Mouse (Mus musculus) frontal cortex, adult 2 months (tissue): ENCODE measurements around the gene Nfkb2. TPM values are rescaled to one million over a fixed set of nuclear protein-coding genes. Genes with fewer than 3 reads are reported as not detected.

Experiments
- DNase-seq, 2 experiments: peaks; one replicate each; pipeline ENCODE4 v3.0.0; 2022; ENCODE audit warnings: low spot score in 1 of 2; ENCODE audit errors: extremely low spot score in 1 of 2
- polyA plus RNA-seq: library from polyadenylated mRNA; depleted of rRNA; stranded (reverse); fragments of >200 nt; gene quantifications from 2 replicates; pipeline ENCODE4 v1.2.3, GENCODE M21; 2012

Gene Nfkb2
- polyA plus RNA-seq, 1 experiment, result 3.1 TPM

DNA sequence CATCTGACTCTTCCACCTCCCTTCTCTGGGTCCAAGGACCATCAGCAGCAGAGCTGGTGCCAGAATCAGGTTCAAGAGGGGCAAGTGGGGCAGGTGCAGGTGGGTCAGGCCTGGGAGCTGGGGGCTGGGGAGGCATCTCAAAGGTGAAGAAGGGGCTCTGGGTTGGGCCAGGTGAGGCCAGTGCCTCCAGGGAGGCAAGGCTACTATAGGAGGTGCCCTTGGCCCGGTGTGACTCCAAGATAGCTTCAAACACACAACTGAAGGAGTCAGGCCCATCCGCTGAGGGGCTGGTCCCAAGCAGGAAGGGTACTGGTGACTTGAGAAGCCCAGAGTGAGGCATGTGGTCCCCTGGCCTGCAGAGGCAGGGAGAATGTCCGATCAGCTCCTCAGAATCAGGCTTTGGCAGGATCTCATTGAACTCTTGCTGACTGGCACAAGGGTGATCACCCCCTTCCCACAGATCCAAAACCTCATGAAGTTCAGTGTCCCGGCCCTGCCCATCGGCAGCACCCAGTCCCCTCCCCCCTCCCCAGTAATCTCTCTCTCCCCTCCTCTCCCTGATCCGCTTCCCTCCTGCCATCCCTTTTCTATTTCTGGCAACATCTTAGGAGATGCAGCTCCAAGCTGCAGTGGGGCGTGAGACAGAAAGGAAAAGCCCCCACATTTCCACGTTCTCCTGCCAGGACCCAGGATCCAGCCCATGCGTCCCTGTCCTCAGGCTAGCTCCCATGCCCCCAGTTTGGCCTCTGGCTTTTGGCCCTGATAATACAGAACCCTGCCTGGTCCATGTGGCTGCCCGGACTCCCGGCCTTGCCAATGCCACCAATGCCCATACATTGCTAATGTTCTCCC lies 18.2 kb downstream of the Nfkb2 start:
- DNase-seq, result no peak

DNA sequence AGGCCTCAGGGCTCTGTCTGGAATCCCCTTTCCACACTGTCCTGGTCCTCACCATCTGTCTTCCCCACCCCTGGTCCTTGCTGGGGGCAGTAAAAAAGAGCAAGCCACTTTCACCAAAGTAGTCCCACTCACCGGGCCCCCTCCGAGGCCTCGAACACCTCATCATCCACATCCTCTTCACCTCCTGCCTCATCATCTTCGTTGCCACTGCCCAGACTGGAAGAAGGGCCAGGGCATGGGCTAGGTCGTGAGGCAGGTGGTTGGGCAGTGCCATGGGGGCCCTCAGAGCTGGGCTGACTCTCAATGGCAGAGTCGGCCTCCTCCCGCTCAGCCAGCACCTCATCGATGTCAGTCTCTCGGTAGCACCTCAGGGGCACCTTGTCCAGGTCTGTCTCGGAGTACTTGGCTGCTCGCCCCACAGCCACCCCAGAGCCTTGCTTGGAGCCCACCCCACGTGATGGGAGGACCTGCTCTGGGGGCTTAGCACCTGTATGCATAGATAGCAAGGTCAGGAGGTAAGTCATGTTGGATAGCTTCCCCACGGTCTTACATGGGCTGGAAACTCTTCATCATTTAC lies 19.0 kb downstream of the Nfkb2 start:
- DNase-seq, result no peak

DNA sequence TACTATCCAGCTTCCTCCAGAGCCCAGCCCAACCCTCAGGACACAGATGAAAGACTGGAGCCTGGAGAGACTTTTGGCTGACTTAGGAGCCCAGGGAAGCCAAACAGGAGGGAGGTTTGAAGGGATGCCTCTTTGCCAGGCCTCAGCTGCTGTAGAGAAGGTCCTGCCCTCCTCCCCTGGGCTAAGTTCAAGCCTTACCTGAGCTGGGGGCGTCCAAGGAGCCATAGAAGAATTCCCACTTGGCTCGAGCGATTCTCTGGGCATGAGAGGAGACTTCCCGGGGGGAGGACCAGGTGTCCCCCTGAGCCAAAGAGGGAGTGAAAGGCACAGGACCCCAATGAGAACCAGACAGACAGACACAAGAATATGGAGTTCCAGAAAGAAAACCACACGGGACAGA lies 19.6 kb downstream of the Nfkb2 start:
- no peak for DNase-seq

DNA sequence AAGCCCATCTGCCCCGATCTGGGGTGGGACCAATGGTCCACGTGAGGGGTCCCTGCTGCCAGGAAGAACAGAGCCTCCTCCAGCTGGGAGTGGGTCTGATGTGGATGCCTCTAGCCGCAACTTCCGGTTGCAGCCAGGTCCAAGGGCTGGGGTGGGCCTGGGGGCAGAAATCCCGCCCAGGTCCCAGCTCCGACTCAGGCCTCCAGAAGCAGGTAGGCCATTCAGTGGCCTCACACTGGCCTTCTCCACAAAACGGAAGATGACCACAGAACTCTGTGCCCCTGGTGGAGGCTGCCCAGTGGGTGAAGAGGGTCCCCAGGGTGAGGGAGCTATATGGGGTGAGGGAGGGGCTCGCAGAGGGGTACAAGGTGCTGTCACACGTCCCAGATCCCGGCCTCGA lies 20.2 kb downstream of the Nfkb2 start:
- DNase-seq, result no peak

DNA sequence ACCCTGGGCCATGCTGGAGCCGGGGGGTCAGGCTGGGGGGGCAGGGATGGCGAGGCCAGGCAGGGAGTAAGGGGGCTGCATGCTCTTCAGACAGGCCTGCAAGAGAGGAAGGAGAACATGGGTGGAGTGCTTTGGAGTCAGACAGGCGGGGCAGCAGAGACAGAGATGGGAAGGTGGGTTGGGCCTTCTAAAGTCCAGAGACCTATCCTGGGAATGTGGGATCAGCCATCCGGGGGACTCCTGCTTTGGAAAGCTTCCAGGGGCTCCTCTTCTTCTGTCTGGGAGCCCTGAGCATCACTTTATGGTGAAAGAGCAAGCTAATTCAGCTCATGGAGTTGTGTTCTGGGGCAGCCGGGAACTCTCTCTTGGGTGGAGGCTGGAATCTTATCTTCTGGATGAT lies 20.8 kb downstream of the Nfkb2 start:
- no peak for DNase-seq

DNA sequence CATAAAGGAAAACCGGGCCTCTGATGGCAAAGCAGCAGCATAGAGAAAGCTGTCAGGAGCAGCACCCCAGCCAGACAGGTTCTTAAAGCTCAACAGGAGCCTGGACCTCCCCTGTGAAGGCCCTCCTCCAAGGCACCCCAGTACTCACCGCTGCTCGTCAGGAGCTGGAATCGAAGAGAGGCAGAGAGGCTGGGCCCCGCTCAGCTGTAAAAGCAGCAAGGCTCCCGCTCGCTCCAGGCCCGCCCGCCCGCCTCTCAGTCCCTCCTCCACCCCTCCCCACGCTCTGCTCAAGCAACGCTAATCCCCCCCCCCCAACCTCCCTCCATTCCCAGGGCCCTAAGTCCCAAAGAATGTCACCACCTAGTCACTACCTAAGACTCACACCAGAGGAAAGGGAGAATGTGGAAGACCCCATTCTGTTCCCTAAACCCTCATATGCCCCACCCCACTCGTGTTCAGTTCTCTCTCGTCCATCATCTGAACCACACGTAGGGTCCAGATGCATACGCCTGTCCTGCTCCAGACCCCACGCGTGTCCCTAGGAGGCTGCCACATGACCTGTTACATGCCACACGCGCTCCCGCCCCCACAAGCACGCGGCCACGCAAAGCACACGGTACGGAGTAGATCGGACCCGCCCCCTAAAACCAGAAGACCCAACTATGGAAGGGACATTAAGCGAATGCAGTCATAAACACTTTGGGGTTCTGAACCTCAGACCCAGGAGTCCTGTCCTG lies 22.1 kb downstream of the Nfkb2 start:
- DNase-seq, result no peak

DNA sequence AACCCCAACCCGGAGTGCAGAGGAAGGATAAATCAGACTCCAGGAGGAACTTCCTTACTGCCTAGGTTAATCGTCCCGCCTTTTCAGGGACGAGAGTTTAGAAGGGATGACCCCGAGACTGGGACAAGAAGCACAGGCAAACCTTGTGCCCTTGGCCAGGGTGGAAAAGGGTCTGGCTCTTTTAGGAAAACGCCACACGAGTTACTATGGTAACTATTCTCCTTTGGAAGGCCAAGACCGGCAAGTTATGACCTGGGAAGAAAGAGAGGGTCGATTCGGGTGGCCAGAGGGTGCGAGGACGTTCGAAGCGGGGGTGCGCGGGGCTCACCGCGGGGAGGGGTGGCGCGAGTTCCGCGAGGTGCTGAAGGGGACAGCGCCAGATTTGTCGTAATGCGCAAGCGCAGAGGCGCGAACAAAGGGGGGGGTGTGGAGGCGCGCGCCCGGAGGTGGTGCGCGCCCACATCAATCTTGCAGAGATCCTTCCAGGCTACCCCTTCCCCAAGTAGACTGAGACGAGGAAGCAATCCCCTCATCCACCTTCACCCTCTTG lies 22.7 kb downstream of the Nfkb2 start, which contains the start of gene Psd:
Gene Psd, minus strand, starts transcription at position 401 of the 550 bp plus-strand sequence.
- DNase-seq, result peak in 1 of 2 experiments; percentile 75

DNA sequence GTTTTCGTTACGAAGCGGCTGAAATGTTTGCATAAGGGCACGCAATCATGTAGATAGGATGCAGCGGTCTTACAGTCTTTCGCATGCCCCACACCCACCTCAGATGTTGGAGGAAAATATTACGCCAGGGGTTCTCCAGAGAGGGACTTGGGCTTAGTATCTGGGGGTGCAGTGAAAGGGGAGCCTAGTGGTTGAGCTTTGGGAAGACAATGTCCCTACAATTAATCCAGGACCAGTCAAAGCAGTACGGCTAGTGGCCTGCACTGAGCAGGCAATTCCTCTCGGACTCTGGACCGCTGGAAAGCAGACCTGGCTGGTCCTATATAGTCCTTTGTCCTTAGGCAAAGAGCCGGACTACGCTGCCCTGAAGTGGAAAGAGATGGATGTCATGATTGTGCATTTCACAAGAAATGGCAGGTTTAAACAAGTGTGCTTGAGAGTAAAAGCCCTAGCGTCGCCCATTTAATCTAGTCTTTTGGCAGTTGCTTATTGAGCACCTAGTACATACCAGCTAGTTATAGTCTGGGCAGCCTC lies 23.5 kb downstream of the Nfkb2 start:
- no peak for DNase-seq

DNA sequence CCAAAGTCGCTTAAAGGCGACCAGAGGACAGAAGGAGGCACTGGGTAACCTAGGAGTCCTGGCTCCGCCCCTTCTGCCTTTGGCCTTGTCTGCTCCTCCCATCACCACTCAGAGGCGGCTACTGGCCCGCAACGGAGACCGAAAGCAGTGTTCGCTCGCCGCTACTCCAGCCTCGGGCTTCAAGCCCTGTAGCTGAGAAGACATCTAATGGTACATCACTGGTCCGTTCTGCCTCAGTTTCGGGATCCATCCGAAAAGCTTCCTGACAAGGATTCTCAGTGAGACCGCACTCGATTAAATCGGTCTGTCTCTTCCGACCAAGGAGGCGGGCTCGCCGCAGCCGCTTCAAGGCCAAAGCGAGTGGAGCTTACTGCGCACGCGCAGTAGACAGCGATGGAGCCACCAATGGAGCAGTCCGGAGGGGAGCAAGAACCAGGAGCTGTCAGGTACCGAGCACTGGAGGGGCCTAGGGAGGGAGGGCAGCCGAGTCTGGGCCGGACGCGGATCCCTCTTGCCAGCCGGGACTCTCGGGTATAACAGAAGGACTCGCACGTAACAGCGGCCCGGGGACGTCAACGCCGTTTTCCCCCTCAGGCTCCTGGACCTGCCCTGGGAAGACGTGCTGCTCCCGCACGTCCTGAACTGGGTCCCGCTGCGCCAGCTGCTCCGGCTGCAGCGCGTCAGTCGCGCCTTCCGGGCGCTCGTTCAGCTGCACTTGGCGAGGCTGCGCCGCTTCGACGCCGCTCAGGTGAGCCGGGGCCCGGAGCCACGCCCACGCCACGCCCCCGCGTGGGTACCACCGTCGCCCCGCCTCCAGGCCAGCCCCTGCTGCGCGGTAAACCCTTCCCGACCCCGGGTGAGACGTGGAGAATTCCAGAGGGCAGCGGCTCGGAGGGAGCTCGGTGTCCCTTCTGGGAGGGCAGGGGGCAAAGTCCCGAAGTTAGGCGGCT lies 24.2 kb downstream of the Nfkb2 start, which contains the start of gene Fbxl15:
Gene Fbxl15, plus strand, starts transcription at position 104 of the 950 bp plus-strand sequence.
- DNase-seq, result peak; percentile 92 to 96

DNA sequence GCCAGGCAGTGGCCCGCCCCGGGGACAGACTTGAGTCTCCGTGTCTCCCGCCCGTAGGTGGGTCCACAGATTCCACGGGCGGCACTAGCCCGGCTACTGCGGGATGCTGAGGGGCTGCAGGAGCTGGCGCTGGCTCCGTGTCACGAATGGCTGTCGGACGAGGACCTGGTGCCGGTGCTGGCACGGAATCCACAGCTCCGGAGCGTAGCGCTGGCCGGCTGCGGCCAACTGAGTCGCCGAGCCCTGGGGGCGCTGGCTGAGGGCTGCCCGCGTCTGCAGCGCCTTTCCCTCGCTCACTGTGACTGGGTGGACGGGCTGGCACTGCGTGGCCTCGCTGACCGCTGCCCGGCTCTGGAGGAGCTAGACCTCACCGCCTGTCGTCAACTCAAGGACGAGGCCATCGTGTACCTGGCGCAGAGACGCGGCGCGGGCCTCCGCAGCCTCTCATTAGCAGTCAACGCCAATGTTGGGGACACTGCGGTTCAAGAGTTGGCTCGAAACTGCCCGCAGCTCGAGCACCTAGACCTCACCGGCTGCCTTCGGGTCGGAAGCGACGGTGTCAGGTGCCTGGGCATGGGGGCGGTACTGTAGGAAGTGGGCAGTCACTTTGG lies 25.0 kb downstream of the Nfkb2 start:
- no peak for DNase-seq

DNA sequence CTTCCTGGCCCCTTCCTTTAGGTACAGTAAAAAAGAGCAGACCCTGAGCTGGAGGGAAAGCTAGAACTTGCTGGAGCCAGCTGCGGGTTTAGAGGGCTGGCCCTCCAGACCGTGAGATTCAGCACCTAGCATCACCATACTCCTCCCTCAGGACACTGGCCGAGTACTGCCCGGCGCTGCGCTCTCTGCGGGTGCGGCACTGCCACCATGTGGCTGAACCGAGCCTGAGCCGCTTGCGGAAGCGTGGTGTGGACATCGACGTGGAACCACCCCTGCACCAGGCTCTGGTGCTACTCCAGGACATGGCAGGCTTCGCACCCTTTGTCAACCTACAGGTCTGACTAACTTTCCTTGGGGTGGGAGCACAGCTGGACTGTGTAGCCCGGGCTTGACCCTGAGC lies 25.8 kb downstream of the Nfkb2 start:
- peak in 1 of 2 experiments; percentile 86 for DNase-seq

DNA sequence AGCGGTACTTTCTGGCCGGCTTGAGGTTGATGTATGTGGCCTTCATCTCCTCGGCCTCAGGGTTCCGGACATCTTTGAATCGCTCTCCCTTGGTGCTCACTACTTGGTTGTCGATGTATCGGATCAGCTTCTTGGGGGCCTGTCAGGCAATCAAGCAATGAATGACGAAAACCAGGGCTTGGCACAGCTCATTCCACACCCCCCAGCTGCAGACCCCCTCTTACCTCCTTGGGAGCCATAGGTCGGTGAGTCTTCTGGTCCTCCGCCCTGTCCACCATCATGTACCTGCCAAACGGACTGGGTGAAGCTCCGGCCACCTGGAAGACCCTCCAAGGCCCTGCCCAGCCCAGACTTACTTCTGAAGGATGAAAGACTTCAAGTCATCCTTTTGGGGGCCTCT lies 26.6 kb downstream of the Nfkb2 start:
- DNase-seq, result no peak

DNA sequence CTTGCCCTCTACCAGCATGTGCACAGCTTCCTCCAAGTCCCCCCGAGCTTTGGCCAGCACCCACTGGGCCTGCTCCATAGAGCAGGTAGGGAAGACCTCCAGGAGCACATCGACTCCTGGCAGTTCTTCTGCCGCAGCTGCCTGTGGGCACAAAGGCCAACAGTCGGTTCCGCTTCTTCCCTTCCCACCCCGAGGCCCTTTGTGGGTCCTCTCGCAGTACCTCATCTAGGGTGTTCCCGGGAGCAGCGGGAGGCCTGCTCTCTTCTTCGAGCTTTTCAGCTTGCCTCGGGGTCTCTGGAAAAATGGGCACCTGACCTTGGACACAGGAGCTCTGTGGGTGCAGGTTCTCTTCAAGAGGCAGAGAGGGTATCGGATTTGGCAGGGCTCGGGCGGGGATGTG lies 27.2 kb downstream of the Nfkb2 start:
- no peak for DNase-seq

DNA sequence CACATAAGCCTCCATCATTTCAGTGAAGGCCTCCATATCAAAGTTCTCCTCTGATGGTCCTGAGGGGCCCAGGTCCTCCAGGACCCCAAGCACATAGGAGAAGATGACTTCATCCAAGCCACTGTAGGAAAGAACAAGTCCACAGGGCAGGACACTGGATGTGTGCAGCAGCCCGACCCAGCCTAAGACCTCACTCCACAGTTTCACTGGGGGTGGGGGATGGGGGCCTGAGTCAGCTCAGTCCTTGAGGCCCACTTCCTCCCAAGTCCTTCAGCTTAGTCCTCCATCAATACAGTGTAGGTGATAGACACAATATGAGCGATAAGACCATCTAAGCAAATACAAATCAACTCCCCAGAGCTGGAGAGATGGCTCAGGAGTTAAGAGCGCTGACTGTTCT lies 27.8 kb downstream of the Nfkb2 start:
- DNase-seq, result no peak

DNA sequence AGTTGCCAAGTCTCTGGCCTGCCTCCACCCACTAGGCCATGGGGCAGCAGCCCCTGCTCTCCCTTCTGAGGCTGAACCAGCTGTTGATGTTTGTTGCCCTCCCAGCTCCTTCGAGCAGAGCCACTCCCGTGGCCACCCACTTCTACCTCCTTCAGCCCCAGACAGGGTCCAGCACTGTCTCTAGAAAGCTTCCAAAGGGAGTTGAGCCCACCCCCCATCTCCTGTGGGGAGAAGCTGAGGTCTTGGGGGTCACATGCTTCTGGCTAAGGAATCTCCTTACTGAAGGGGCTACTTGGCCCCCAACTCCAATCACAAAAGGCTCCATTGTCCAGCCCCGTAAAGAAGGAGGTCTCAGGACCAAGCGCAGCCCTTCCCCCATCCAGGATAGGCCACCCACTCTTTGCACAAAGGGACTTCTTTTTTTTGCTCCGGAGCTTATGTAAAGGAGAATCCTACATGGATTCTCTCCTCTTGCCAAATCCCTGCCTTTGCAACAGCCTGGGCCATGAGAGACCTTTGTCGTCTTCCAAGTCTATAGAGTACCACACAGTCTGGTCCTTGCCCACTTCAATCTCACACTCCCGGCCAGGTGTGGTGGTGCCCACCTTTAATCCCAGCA lies 28.7 kb downstream of the Nfkb2 start:
- DNase-seq, result no peak

DNA sequence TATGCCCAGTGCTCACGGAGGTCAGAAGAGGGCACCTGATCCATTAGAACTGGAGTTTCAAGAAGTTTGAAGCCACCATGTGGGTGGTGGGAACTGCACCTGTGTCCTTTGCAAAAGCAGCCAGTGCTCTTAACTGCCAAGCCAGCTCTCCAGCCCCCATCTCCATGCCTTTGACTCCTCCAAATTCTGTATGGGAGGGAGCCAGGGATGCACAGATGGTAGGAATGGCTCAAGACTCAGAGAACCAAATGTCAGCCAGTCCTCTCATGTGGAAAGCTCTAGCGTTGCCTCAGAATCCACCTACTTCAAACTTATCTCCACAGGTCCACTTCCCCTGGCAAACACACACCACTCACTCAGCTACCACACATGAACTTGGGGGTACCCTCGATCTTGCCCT lies 29.8 kb downstream of the Nfkb2 start:
- DNase-seq, result no peak

DNA sequence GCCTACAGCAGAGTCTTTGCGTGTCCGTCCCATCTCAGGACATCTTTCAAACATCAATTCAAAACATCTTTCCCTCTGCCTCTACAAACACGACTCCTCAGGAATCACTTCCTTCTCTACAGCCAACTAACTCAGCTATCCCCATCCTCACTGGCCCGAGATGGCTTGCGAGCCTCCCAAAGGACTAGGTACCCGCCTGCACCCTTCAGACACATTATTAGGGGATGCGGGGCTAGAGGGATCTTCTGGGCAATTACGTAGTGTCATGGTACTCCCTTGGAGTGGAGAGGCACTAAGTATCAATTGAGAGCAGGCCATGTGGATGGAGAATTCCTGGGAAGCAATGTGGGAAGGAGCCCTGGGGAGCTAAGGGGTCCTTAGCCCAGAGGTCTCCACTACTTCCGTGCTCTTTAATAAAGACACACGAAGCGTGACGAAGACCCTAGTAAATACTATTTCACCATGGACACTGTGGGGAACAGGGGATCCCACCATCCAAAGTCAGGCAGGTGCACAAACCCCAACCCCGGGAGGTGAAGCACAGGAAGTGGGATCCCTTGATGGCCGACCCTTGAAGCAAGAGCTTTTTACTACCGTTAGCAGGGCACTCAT lies 33.7 kb downstream of the Nfkb2 start:
- DNase-seq, result no peak

DNA sequence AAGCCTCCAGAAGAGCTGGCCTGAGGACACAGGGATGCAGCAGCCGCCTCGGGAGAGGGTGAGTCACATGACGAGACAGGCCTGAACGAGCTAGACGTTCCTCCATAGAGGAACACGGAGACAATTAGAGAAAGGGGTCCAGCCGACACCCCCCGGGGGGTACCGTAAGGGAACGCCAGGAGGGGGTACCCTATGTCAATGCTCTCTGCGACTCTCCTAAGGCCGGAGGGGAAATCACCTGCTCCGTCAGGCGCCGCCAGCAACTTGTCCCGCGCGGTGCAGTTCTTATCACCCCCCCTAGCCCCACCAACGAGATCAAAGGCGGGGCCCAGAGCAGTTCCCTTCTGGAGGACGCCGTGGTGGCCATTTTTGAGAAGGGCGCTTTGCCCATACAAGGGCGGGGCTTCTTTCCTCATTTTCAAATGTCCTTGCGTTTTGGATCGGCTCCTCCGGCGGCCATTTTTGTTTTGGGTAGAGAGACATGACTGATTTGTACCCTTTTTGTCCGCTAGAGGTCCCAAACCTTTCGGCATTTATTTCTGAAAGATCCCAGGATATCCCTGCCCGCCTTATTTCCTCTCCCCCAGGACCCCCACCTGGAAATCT lies 34.3 kb downstream of the Nfkb2 start, which contains the start of gene Cuedc2:
Gene Cuedc2, minus strand, starts transcription at position 372 of the 606 bp plus-strand sequence.
- peak; percentile 96 to 100 for DNase-seq
